Comparison of ENCODE assay signal across 9 mouse cellular contexts in genomic region chr7:80400571-80400970, GRCm38 (mm10). TPM values are rescaled to one million over a fixed set of nuclear protein-coding genes. Genes with fewer than 3 reads are reported as not detected.
DNase-seq lines count a peak whose midpoint lies in the region; ATAC-seq and TF ChIP-seq lines count a peak whose summit lies in the region.
"Had no signal": no experiment of that assay in that cellular context is flagged by ENCODE, and none has a peak within 500 bp of the region (broad histone marks: within the 10 kb centered on the region; RNA-seq: fewer than 3 reads in every experiment).

No protein-coding gene starts in this region.

- peak overlapping the region; percentile 90 for H3K4me3 ChIP-seq in gastrocnemius, adult 2 months
- H3K4me3 ChIP-seq in MEL (ENCODE audit: control insufficient read depth in 1 of 2, insufficient read depth in 1 of 2, low read depth in 2 of 2, low read length in 2 of 2): no peak overlapping the region
- H3K4me3 ChIP-seq in intestine, embryonic 15.5 days (replicated peaks): 0 out of 2 replicates have a peak overlapping the region, but pooled peaks have one; percentile 94
- H3K4me3 ChIP-seq in liver, embryonic 13.5 days (replicated peaks): peak overlapping the region; percentile 76

- ATAC-seq in intestine, embryonic 15.5 days: no peak
- no peak for ATAC-seq in liver, embryonic 13.5 days (ENCODE audit: low read depth)
- ATAC-seq in cerebellum, adult (ENCODE audit: insufficient number of reproducible peaks, low FRiP score, low TSS enrichment): no peak

- TF ChIP-seq EP300 in MEL (IDR thresholded peaks at IDR 0.05; ENCODE audit: low read depth in 1 of 2, low read length in 2 of 2): no peak

- TF ChIP-seq RAD21 in MEL (IDR thresholded peaks at IDR 0.05; ENCODE audit: low read depth, low read length): no peak

- H3K79me2 ChIP-seq in MEL (ENCODE audit: control insufficient read depth, insufficient read depth, low read length, poor library complexity): peaks cover 30% of the 10 kb centered on the region

- DNase-seq in gastrocnemius, adult 2 months: no peak
- DNase-seq in gastrocnemius, adult 8-10 months (ENCODE audit: low spot score in 2 of 2): no peak
- no peak for DNase-seq in MEL (ENCODE audit: low read depth, low spot score)
- no peak for DNase-seq in liver, embryonic 13.5 days
- no peak for DNase-seq in right cerebral cortex, adult 18-20 months
- no peak for DNase-seq in cerebellum, postnatal 10 days
- DNase-seq: B cell, adult 2 months had no signal

- H3K36me3 ChIP-seq in MEL (ENCODE audit: control insufficient read depth in 1 of 2, insufficient read depth in 2 of 2, low read length in 2 of 2): peaks cover 0 to 18% of the 10 kb centered on the region in 2 experiments; a peak in 2 of 4 replicates
- H3K36me3 ChIP-seq in intestine, embryonic 15.5 days: peaks cover 18% of the 10 kb centered on the region
- H3K36me3 ChIP-seq in liver, embryonic 13.5 days: peaks cover 20% of the 10 kb centered on the region

- H3K9me3 ChIP-seq in MEL (replicated peaks; ENCODE audit: insufficient read depth, low read length): no peaks in the 10 kb centered on the region
- no peaks in the 10 kb centered on the region for H3K9me3 ChIP-seq in intestine, embryonic 15.5 days
- no peaks in the 10 kb centered on the region for H3K9me3 ChIP-seq in liver, embryonic 13.5 days (replicated peaks)

- peak overlapping the region; percentile 94 for H3K27ac ChIP-seq in gastrocnemius, adult 2 months
- no peak overlapping the region for H3K27ac ChIP-seq in MEL (ENCODE audit: control insufficient read depth, low read depth, low read length)
- peak overlapping the region; percentile 1; the same call in 1 of the 2 replicates for H3K27ac ChIP-seq in intestine, embryonic 15.5 days
- peak overlapping the region; percentile 75 for H3K27ac ChIP-seq in liver, embryonic 13.5 days

- 59% methylated on average over 6 of the region's 6 CpGs for WGBS in intestine, embryonic 15.5 days
- 67% methylated on average over 6 of the region's 6 CpGs for WGBS in liver, embryonic 13.5 days (ENCODE audit: insufficient replicate concordance)

- TF ChIP-seq CTCF in gastrocnemius, adult 2 months (IDR thresholded peaks at IDR 0.05): no peak
- no peak for TF ChIP-seq CTCF in MEL (IDR thresholded peaks at IDR 0.05 in 2 of 3, conservative IDR thresholded peaks at IDR 0.05 in 1 of 3; ENCODE audit: control insufficient read depth in 1 of 3, insufficient read depth in 1 of 3, low read depth in 2 of 3, low read length in 3 of 3, poor library complexity in 1 of 3, severe bottlenecking in 1 of 3)

- H3K27me3 ChIP-seq in MEL (ENCODE audit: control insufficient read depth in 1 of 2, insufficient read depth in 2 of 2, low read length in 2 of 2): no peaks in the 10 kb centered on the region
- H3K27me3 ChIP-seq in intestine, embryonic 15.5 days (replicated peaks): no peaks in the 10 kb centered on the region
- peaks cover 55% of the 10 kb centered on the region for H3K27me3 ChIP-seq in liver, embryonic 13.5 days

- H3K4me1 ChIP-seq in MEL (ENCODE audit: control insufficient read depth in 1 of 2, insufficient read depth in 2 of 2, low read length in 2 of 2): peaks cover 8 to 30% of the 10 kb centered on the region in 2 experiments
- peaks cover 24% of the 10 kb centered on the region for H3K4me1 ChIP-seq in intestine, embryonic 15.5 days (replicated peaks)
- H3K4me1 ChIP-seq in liver, embryonic 13.5 days (replicated peaks): peaks cover 51% of the 10 kb centered on the region

- intact Hi-C loops in gastrocnemius, adult 2 months (cut with DNase I): loop anchor here (5.0 kb wide), 1 partner anchor 47 kb away; no protein-coding TSS in a partner anchor

- TF ChIP-seq POLR2A in MEL (IDR thresholded peaks at IDR 0.05; ENCODE audit: control insufficient read depth in 1 of 2, insufficient read depth in 1 of 2, low read depth in 1 of 2, low read length in 2 of 2, poor library complexity in 1 of 2): no peak

- H3K4me2 ChIP-seq in intestine, embryonic 15.5 days (replicated peaks): peak overlapping the region; percentile 79
- H3K4me2 ChIP-seq in liver, embryonic 13.5 days: peak overlapping the region; percentile 90

- peak overlapping the region; percentile 82 for H3K9ac ChIP-seq in MEL (ENCODE audit: control insufficient read depth, low read depth, low read length, poor library complexity, severe bottlenecking)
- no peak overlapping the region for H3K9ac ChIP-seq in intestine, embryonic 15.5 days
- peak overlapping the region; percentile 24; the same call in 1 of the 2 replicates for H3K9ac ChIP-seq in liver, embryonic 13.5 days

TF ChIP-seq in MEL, 35 proteins besides CTCF, POLR2A, EP300 and RAD21:
- TF ChIP-seq ZMIZ1 (IDR thresholded peaks at IDR 0.05; ENCODE audit: low read depth, low read length): no peak
- no peak for TF ChIP-seq MYB (IDR thresholded peaks at IDR 0.05; ENCODE audit: low read depth, low read length)
- no peak for TF ChIP-seq USF1 (IDR thresholded peaks at IDR 0.05; ENCODE audit: low read depth, low read length)
- no peak for TF ChIP-seq ELF1 (IDR thresholded peaks at IDR 0.05; ENCODE audit: low read depth, low read length)
- no peak for TF ChIP-seq ETS1 (IDR thresholded peaks at IDR 0.05; ENCODE audit: low read depth, low read length)
- no peak for TF ChIP-seq MAZ (IDR thresholded peaks at IDR 0.05; ENCODE audit: low read depth, low read length)
- no peak for TF ChIP-seq MAFK (IDR thresholded peaks at IDR 0.05; ENCODE audit: borderline replicate concordance, low read depth, low read length)
- no peak for TF ChIP-seq E2F4 (IDR thresholded peaks at IDR 0.05; ENCODE audit: borderline replicate concordance, low read depth, low read length)
- TF ChIP-seq MXI1 (IDR thresholded peaks at IDR 0.05; ENCODE audit: low read depth, low read length): no peak
- no peak for TF ChIP-seq CHD2 (IDR thresholded peaks at IDR 0.05; ENCODE audit: low read length)
- TF ChIP-seq TCF12 (IDR thresholded peaks at IDR 0.05; ENCODE audit: low read depth, low read length): no peak
- no peak for TF ChIP-seq NELFE (IDR thresholded peaks at IDR 0.05; ENCODE audit: low read depth, low read length)
- no peak for TF ChIP-seq GABPA (IDR thresholded peaks at IDR 0.05; ENCODE audit: low read depth, low read length)
- TF ChIP-seq MAX (IDR thresholded peaks at IDR 0.05; ENCODE audit: low read length): no peak
- TF ChIP-seq JUND (IDR thresholded peaks at IDR 0.05; ENCODE audit: low read depth, low read length): no peak
- no peak for TF ChIP-seq MYC (IDR thresholded peaks at IDR 0.05; ENCODE audit: low read depth, low read length)
- TF ChIP-seq SIN3A (IDR thresholded peaks at IDR 0.05; ENCODE audit: low read length): no peak
- TF ChIP-seq SMC3 (IDR thresholded peaks at IDR 0.05; ENCODE audit: low read depth, low read length): no peak
- no peak for TF ChIP-seq TBP (IDR thresholded peaks at IDR 0.05; ENCODE audit: low read depth, low read length)
- TF ChIP-seq KAT2A (conservative IDR thresholded peaks at IDR 0.05; ENCODE audit: low read depth, low read length): no peak

RNA-seq across cellular contexts. Expression of gene Furin, which starts 4.7 kb away (rescaled TPM):
- 10 to 100 TPM; 48.5 to 49.0 TPM for total RNA-seq in gastrocnemius, adult 2 months (2021)
- 10 to 100 TPM; 50.3 to 60.1 (median 56.7) TPM for total RNA-seq in gastrocnemius, adult 8-10 months (2022)
- total RNA-seq in MEL (2012; rRNA removed): 11.6 and 13.7 TPM in 2 replicates
- 10 to 100 TPM in 1 of 2 experiments, not detected in 1; 32.3 TPM for polyA plus RNA-seq in MEL (2012; ENCODE audit: insufficient read depth in 1 of 2, insufficient read length in 2 of 2, low read depth in 1 of 2, low replicate concordance in 2 of 2, missing spikeins in 1 of 2)
- polyA plus RNA-seq in intestine, embryonic 15.5 days (2015; fragmentation: Nextera tagmentation; extraction: Ambion mirVana): 9.3 and 10.7 TPM in 2 replicates
- 3.8 and 4.1 TPM in 2 replicates for polyA plus RNA-seq in liver, embryonic 13.5 days (2015; fragmentation: Nextera tagmentation; extraction: Ambion mirVana)

RNA-seq across cellular contexts. Expression of gene Fes, which starts 12.8 kb away (rescaled TPM):
- 1 to 10 TPM; 2.6 to 3.9 TPM for total RNA-seq in gastrocnemius, adult 2 months (2021)
- 1 to 10 TPM; 1.7 to 2.7 (median 2.4) TPM for total RNA-seq in gastrocnemius, adult 8-10 months (2022)
- 1.3 and 2.7 TPM in 2 replicates for total RNA-seq in MEL (2012; rRNA removed)
- polyA plus RNA-seq in MEL (2012; ENCODE audit: insufficient read depth in 1 of 2, insufficient read length in 2 of 2, low read depth in 1 of 2, low replicate concordance in 2 of 2, missing spikeins in 1 of 2): 1 to 10 TPM in 1 of 2 experiments, not detected in 1; 6.6 TPM
- polyA plus RNA-seq in intestine, embryonic 15.5 days (2015; fragmentation: Nextera tagmentation; extraction: Ambion mirVana): 11.2 and 11.5 TPM in 2 replicates
- 10.6 and 12.0 TPM in 2 replicates for polyA plus RNA-seq in liver, embryonic 13.5 days (2015; fragmentation: Nextera tagmentation; extraction: Ambion mirVana)

RNA-seq across cellular contexts. Expression of gene Man2a2, which starts 29.4 kb away (rescaled TPM):
- 100 to 1,000 TPM; 111 to 161 TPM for total RNA-seq in gastrocnemius, adult 2 months (2021)
- total RNA-seq in gastrocnemius, adult 8-10 months (2022): 100 to 1,000 TPM; 139 to 171 (median 148) TPM
- total RNA-seq in MEL (2012; rRNA removed): 17.4 and 19.2 TPM in 2 replicates
- polyA plus RNA-seq in MEL (2012; ENCODE audit: insufficient read depth in 1 of 2, insufficient read length in 2 of 2, low read depth in 1 of 2, low replicate concordance in 2 of 2, missing spikeins in 1 of 2): 10 to 100 TPM in 1 of 2 experiments, not detected in 1; 38.6 TPM
- polyA plus RNA-seq in intestine, embryonic 15.5 days (2015; fragmentation: Nextera tagmentation; extraction: Ambion mirVana): 13.1 and 14.7 TPM in 2 replicates
- 2.2 and 2.6 TPM in 2 replicates for polyA plus RNA-seq in liver, embryonic 13.5 days (2015; fragmentation: Nextera tagmentation; extraction: Ambion mirVana)

RNA-seq across cellular contexts. Expression of gene Hddc3, which starts 57.7 kb away (rescaled TPM):
- 10 to 100 TPM; 23.6 to 26.1 TPM for total RNA-seq in gastrocnemius, adult 2 months (2021)
- 10 to 100 TPM; 22.9 to 26.1 (median 24.6) TPM for total RNA-seq in gastrocnemius, adult 8-10 months (2022)
- total RNA-seq in MEL (2012; rRNA removed): 47.6 and 58.1 TPM in 2 replicates
- 10 to 100 TPM in 1 of 2 experiments, not detected in 1; 47.1 TPM for polyA plus RNA-seq in MEL (2012; ENCODE audit: insufficient read depth in 1 of 2, insufficient read length in 2 of 2, low read depth in 1 of 2, low replicate concordance in 2 of 2, missing spikeins in 1 of 2)
- 14.7 and 15.4 TPM in 2 replicates for polyA plus RNA-seq in intestine, embryonic 15.5 days (2015; fragmentation: Nextera tagmentation; extraction: Ambion mirVana)
- polyA plus RNA-seq in liver, embryonic 13.5 days (2015; fragmentation: Nextera tagmentation; extraction: Ambion mirVana): 3.8 and 4.2 TPM in 2 replicates

RNA-seq across cellular contexts. Expression of gene Unc45a, which starts 59.8 kb away (rescaled TPM):
- total RNA-seq in gastrocnemius, adult 2 months (2021): 10 to 100 TPM; 12.3 to 12.7 TPM
- total RNA-seq in gastrocnemius, adult 8-10 months (2022): 10 to 100 TPM; 10.4 to 14.9 (median 12.0) TPM
- total RNA-seq in MEL (2012; rRNA removed): 20.3 and 28.2 TPM in 2 replicates
- 10 to 100 TPM in 1 of 2 experiments, not detected in 1; 26.1 TPM for polyA plus RNA-seq in MEL (2012; ENCODE audit: insufficient read depth in 1 of 2, insufficient read length in 2 of 2, low read depth in 1 of 2, low replicate concordance in 2 of 2, missing spikeins in 1 of 2)
- 37.0 and 37.6 TPM in 2 replicates for polyA plus RNA-seq in intestine, embryonic 15.5 days (2015; fragmentation: Nextera tagmentation; extraction: Ambion mirVana)
- 10.3 and 11.5 TPM in 2 replicates for polyA plus RNA-seq in liver, embryonic 13.5 days (2015; fragmentation: Nextera tagmentation; extraction: Ambion mirVana)

Comparison
In these comparisons a context has a peak if more than half of its experiments do, and no peak if none do; other contexts are left out.
1. H3K4me3 ChIP-seq: peak in gastrocnemius, adult 2 months (single experiment), intestine, embryonic 15.5 days (single experiment) and liver, embryonic 13.5 days (single experiment); none in MEL (0 of 2).